Mouse (Mus musculus) G1E (cell line): ENCODE results near the gene Ctbs.

Experiments
- CTCF ChIP-seq: IDR thresholded peaks from 2 replicates; pipeline ENCODE4 v1.5.1; 2012; ENCODE audit warnings: low read depth, low read length, inconsistent platforms, mixed read lengths
- GATA1 ChIP-seq: IDR thresholded peaks from 2 replicates; pipeline ENCODE4 v1.6.1; 2012; ENCODE audit warnings: borderline replicate concordance, low read length, inconsistent platforms, mixed read lengths
- GATA2 ChIP-seq: IDR thresholded peaks from 2 replicates; pipeline ENCODE4 v1.6.1; 2012; ENCODE audit warnings: low read depth, low read length, inconsistent platforms, borderline replicate concordance
- TAL1 ChIP-seq: conservative IDR thresholded peaks from 2 replicates; pipeline ENCODE4 v1.6.1; 2012; ENCODE audit warnings: low read depth, low read length, inconsistent platforms, mixed read lengths

GRCm38 (mm10) chr3:146421787-146422186 lies 27.8 kb upstream of the Ctbs start:
- TF ChIP-seq CTCF (no peak), GATA1 (no peak), TAL1 (no peak), GATA2 (no peak)
